Mouse (Mus musculus) liver, adult 2 months (tissue): ENCODE results near the gene Zfp740. TPM values are rescaled to one million over a fixed set of nuclear protein-coding genes. Genes with fewer than 3 reads are reported as not detected.

Experiments
- DNase-seq: peaks from one replicate; pipeline ENCODE4 v3.0.0-alpha.2; 2011; ENCODE audit warnings: low read depth, low spot score; ENCODE audit errors: extremely low read depth
- H3K27ac ChIP-seq: fragments of 200-500 bp; replicated peaks from 2 replicates; pipeline ENCODE4 v1.5.1; 2012; ENCODE audit warnings: low read depth, mild to moderate bottlenecking, control low read depth, inconsistent platforms, low read length; ENCODE audit not compliant: insufficient read depth
- H3K27me3 ChIP-seq: fragments of 200-500 bp; 2 replicates; pipeline ENCODE4 v1.6.1; 2012; ENCODE audit warnings: mild to moderate bottlenecking, moderate library complexity, low read length, inconsistent platforms; ENCODE audit not compliant: control insufficient read depth, insufficient read depth
- H3K36me3 ChIP-seq: fragments of 200-500 bp; 2 replicates; pipeline ENCODE4 v1.6.1; 2012; ENCODE audit warnings: low read length, inconsistent platforms; ENCODE audit not compliant: control insufficient read depth, insufficient read depth
- H3K4me1 ChIP-seq: fragments of 200-500 bp; 2 replicates; pipeline ENCODE4 v1.6.1; 2011; ENCODE audit warnings: low read length; ENCODE audit not compliant: control insufficient read depth, insufficient read depth
- H3K4me3 ChIP-seq: fragments of 200-500 bp; 2 replicates; pipeline ENCODE4 v1.5.1; 2011; ENCODE audit warnings: low read depth, mild to moderate bottlenecking, control low read depth, low read length, moderate library complexity; ENCODE audit not compliant: insufficient read depth
- H3K79me2 ChIP-seq: fragments of 200-500 bp; 2 replicates; pipeline ENCODE4 v1.6.1; 2012; ENCODE audit warnings: inconsistent platforms, mild to moderate bottlenecking, low read length, moderate library complexity; ENCODE audit not compliant: control insufficient read depth, insufficient read depth
- H3K9ac ChIP-seq: fragments of 200-500 bp; 2 replicates; pipeline ENCODE4 v1.6.1; 2012; ENCODE audit warnings: low read depth, mild to moderate bottlenecking, control low read depth, inconsistent platforms, low read length
- CTCF ChIP-seq: fragments of 200-500 bp; IDR thresholded peaks from 2 replicates; pipeline ENCODE4 v1.5.1; 2011; ENCODE audit warnings: low read depth, low read length, control low read depth
- POLR2A ChIP-seq: fragments of 200-500 bp; IDR thresholded peaks from 2 replicates; pipeline ENCODE4 v1.6.1; 2011; ENCODE audit warnings: low read length, control low read depth; ENCODE audit not compliant: insufficient read depth; ENCODE audit errors: extremely low read depth
- WGBS: fragments of 180-500 bp; shearing (Covaris S2); methylation state at CpG from one replicate; pipeline ENCODE4 v1.1.7; 2018; 5-methylcytosine and 5-hydroxymethylcytosine counted together
- polyA plus RNA-seq: library from polyadenylated mRNA; depleted of rRNA; stranded (reverse); fragments of >200 nt; gene quantifications from 2 replicates; pipeline ENCODE4 v1.2.3, GENCODE M21; 2012
- total RNA-seq: library from RNA; depleted of rRNA; stranded (reverse); fragments of >200 nt; gene quantifications from 2 replicates; pipeline ENCODE4 v1.2.3, GENCODE M21; 2014

The Zfp740 gene
- total and polyA plus RNA-seq, 2 experiments, result 9.4 to 15.6 TPM

- Histone ChIP-seq H3K27ac (no peak overlapping the region), H3K9ac (no peak overlapping the region), H3K4me1 (no peaks in the 10 kb centered on the region), H3K36me3 (peaks cover 36% of the 10 kb centered on the region), H3K27me3 (no peaks in the 10 kb centered on the region), H3K4me3 (no peak overlapping the region), H3K79me2 (no peaks in the 10 kb centered on the region)
- no peak for TF ChIP-seq CTCF
- no peak for TF ChIP-seq POLR2A
- DNase-seq, result no peak
- WGBS, result 71% methylated on average over 6 of the region's 6 CpGs
Observed at GRCm38 (mm10) chr15:102211895-102212294, 8.8 kb downstream of the Zfp740 start.

- DNase-seq, result no peak
- no peaks in the 10 kb centered on the region for H3K4me1 ChIP-seq
- no peak overlapping the region for H3K27ac ChIP-seq
- H3K79me2 ChIP-seq, result no peaks in the 10 kb centered on the region
- H3K4me3 ChIP-seq, result no peak overlapping the region
- H3K9ac ChIP-seq, result no peak overlapping the region
- WGBS, result 67% methylated on average over 2 of the region's 2 CpGs
- no peaks in the 10 kb centered on the region for H3K27me3 ChIP-seq
- TF ChIP-seq POLR2A (no peak), CTCF (no peak)
- peaks cover 22% of the 10 kb centered on the region for H3K36me3 ChIP-seq
Observed at GRCm38 (mm10) chr15:102214132-102214531, 11.1 kb downstream of the Zfp740 start.

GRCm38 (mm10) chr15:102215624-102216023 is 12.6 kb downstream of the Zfp740 start:
- Histone ChIP-seq H3K36me3 (peaks cover 14% of the 10 kb centered on the region), H3K9ac (no peak overlapping the region), H3K79me2 (no peaks in the 10 kb centered on the region), H3K27me3 (no peaks in the 10 kb centered on the region), H3K4me1 (no peaks in the 10 kb centered on the region), H3K4me3 (no peak overlapping the region), H3K27ac (no peak overlapping the region)
- 81% methylated on average over 6 of the region's 6 CpGs for WGBS
- TF ChIP-seq POLR2A (no peak), CTCF (no peak)
- DNase-seq, result no peak

- WGBS, result 73% methylated on average over 16 of the region's 16 CpGs
- H3K4me1 ChIP-seq, result no peaks in the 10 kb centered on the region
- no peak for DNase-seq
- H3K79me2 ChIP-seq, result no peaks in the 10 kb centered on the region
- no peak overlapping the region for H3K4me3 ChIP-seq
- no peak for TF ChIP-seq POLR2A
- TF ChIP-seq CTCF, result no peak
- H3K36me3 ChIP-seq, result peaks cover 13% of the 10 kb centered on the region
- no peak overlapping the region for H3K9ac ChIP-seq
- H3K27ac ChIP-seq, result no peak overlapping the region
- H3K27me3 ChIP-seq, result no peaks in the 10 kb centered on the region
Observed at GRCm38 (mm10) chr15:102216459-102217228, 13.6 kb downstream of the Zfp740 start.

- WGBS, result 84% methylated on average over 7 of the region's 7 CpGs
- DNase-seq, result no peak
- Histone ChIP-seq H3K9ac (no peak overlapping the region), H3K27ac (no peak overlapping the region), H3K4me1 (no peaks in the 10 kb centered on the region), H3K79me2 (no peaks in the 10 kb centered on the region), H3K36me3 (peaks cover 11% of the 10 kb centered on the region), H3K4me3 (no peak overlapping the region), H3K27me3 (no peaks in the 10 kb centered on the region)
- no peak for TF ChIP-seq CTCF
- no peak for TF ChIP-seq POLR2A
Observed at GRCm38 (mm10) chr15:102217325-102217724, 14.3 kb downstream of the Zfp740 start.

GRCm38 (mm10) chr15:102222386-102222785 is 19.3 kb downstream of the Zfp740 start:
- Histone ChIP-seq H3K4me3 (no peak overlapping the region), H3K27ac (no peak overlapping the region), H3K4me1 (0 out of 2 replicates have a peak, but pooled peaks cover 2% of the 10 kb centered on the region), H3K36me3 (no peaks in the 10 kb centered on the region), H3K9ac (no peak overlapping the region), H3K27me3 (0 out of 2 replicates have a peak, but pooled peaks cover 2% of the 10 kb centered on the region), H3K79me2 (no peaks in the 10 kb centered on the region)
- DNase-seq, result no peak
- 69% methylated on average over 10 of the region's 10 CpGs for WGBS
- TF ChIP-seq CTCF (no peak), POLR2A (no peak)
